Mouse (Mus musculus) forebrain, postnatal 0 days (tissue): ENCODE data around the gene Rbm19. TPM values are rescaled to one million over a fixed set of nuclear protein-coding genes. Genes with fewer than 3 reads are reported as not detected.

Experiments used
- ATAC-seq: fragments of 200-750 bp; cut with Nextera tagmentation; 2 replicates; pipeline ENCODE4 v1.8.0; 2017; ENCODE audit warnings: mild to moderate bottlenecking, moderate library complexity
- DNase-seq: peaks from one replicate; pipeline ENCODE4 v3.0.0-alpha.2; 2015
- H3K27ac ChIP-seq: fragments of 300-500 bp; sonication (generic); 2 replicates; pipeline ENCODE4 v1.5.1; 2014; ENCODE audit warnings: low read depth, mild to moderate bottlenecking, antibody characterized with exemption, low read length, moderate library complexity, mixed read lengths
- H3K27me3 ChIP-seq: fragments of 300-500 bp; sonication (generic); 2 replicates; pipeline ENCODE4 v1.6.1; 2014; ENCODE audit warnings: mild to moderate bottlenecking, low read length, mixed read lengths; ENCODE audit not compliant: insufficient read depth
- H3K36me3 ChIP-seq: fragments of 300-500 bp; sonication (generic); 2 replicates; pipeline ENCODE4 v1.6.1; 2014; ENCODE audit warnings: mild to moderate bottlenecking, moderate library complexity; ENCODE audit not compliant: insufficient read depth
- H3K4me1 ChIP-seq: fragments of 300-500 bp; sonication (generic); 2 replicates; pipeline ENCODE4 v1.6.1; 2014; ENCODE audit warnings: antibody characterized with exemption; ENCODE audit not compliant: insufficient read depth
- H3K4me2 ChIP-seq: fragments of 300-500 bp; sonication (generic); 2 replicates; pipeline ENCODE4 v1.6.1; 2014; ENCODE audit warnings: low read depth, mild to moderate bottlenecking, moderate library complexity
- H3K4me3 ChIP-seq: fragments of 300-500 bp; sonication (generic); 2 replicates; pipeline ENCODE4 v1.5.1; 2014; ENCODE audit warnings: low read depth, low read length, mixed read lengths
- H3K9ac ChIP-seq: fragments of 300-500 bp; sonication (generic); 2 replicates; pipeline ENCODE4 v1.6.1; 2014; ENCODE audit warnings: mild to moderate bottlenecking
- H3K9me3 ChIP-seq: fragments of 300-500 bp; sonication (generic); 2 replicates; pipeline ENCODE4 v1.6.1; 2016; ENCODE audit warnings: low read length
- CTCF ChIP-seq: sonication (generic); IDR thresholded peaks from 2 replicates; pipeline ENCODE4 v1.5.1; 2016; ENCODE audit warnings: antibody characterized with exemption, control low read depth, low read depth
- WGBS: fragments of 180-500 bp; shearing (Covaris S2); extraction: QIAGEN DNeasy Blood & Tissue Kit; methylation state at CpG from one replicate; pipeline ENCODE4 v1.1.7; 2014; 5-methylcytosine and 5-hydroxymethylcytosine counted together
- polyA plus RNA-seq: library from polyadenylated mRNA; unstranded; fragments of >200 nt; fragmentation: Nextera tagmentation; extraction: Ambion mirVana; gene quantifications from 2 replicates; pipeline ENCODE4 v1.2.1, GENCODE M21; 2015
- total RNA-seq: library from RNA; depleted of rRNA; stranded (reverse); fragments of >200 nt; gene quantifications from 2 replicates; pipeline ENCODE4 v1.2.3, GENCODE M21; 2014; rRNA removed

Rbm19 gene
- total RNA-seq (19.1 and 27.2 TPM in 2 replicates), polyA plus RNA-seq (9.9 and 15.0 TPM in 2 replicates)

- TF ChIP-seq CTCF: peak; percentile 46
- H3K4me3 ChIP-seq: peak within 1 kb of the TSS; percentile 93
- DNase-seq (peak; percentile 95), ATAC-seq (peak; percentile 96)
- WGBS: under 1% methylated on average over 46 of the region's 46 CpGs
- H3K4me1 ChIP-seq: no peaks in the 10 kb centered on the region
- no peaks in the 10 kb centered on the region for H3K9me3 ChIP-seq
- H3K36me3 ChIP-seq: peaks cover 22% of the 10 kb centered on the region
- H3K9ac ChIP-seq: peak within 1 kb of the TSS; percentile 56
- no peaks in the 10 kb centered on the region for H3K27me3 ChIP-seq
- H3K4me2 ChIP-seq: peak within 1 kb of the TSS; percentile 80
- H3K27ac ChIP-seq: peak within 1 kb of the TSS; percentile 69
These were observed at the start of gene Rbm19 for GRCm38 (mm10) chr5:120116261-120117050. Gene Rbm19, plus strand, starts transcription at chr5:120116465.

GRCm38 (mm10) chr5:120067266-120067665 lies 49.0 kb upstream of the Rbm19 start:
- Histone ChIP-seq H3K4me2 (no peak overlapping the region), H3K4me3 (no peak overlapping the region), H3K36me3 (no peaks in the 10 kb centered on the region), H3K27ac (no peak overlapping the region), H3K9ac (no peak overlapping the region), H3K9me3 (no peaks in the 10 kb centered on the region), H3K27me3 (no peaks in the 10 kb centered on the region), H3K4me1 (no peaks in the 10 kb centered on the region)
- TF ChIP-seq CTCF: no peak
- DNase-seq (no peak), ATAC-seq (no peak)
- 70% methylated on average over 6 of the region's 6 CpGs for WGBS

GRCm38 (mm10) chr5:120074101-120074500 lies 42.2 kb upstream of the Rbm19 start:
- ATAC-seq: no peak
- H3K9ac ChIP-seq: no peak overlapping the region
- no peaks in the 10 kb centered on the region for H3K9me3 ChIP-seq
- no peaks in the 10 kb centered on the region for H3K36me3 ChIP-seq
- H3K4me1 ChIP-seq: no peaks in the 10 kb centered on the region
- H3K4me2 ChIP-seq: no peak overlapping the region
- DNase-seq: no peak
- no peaks in the 10 kb centered on the region for H3K27me3 ChIP-seq
- 70% methylated on average over 9 of the region's 9 CpGs for WGBS
- H3K4me3 ChIP-seq: no peak overlapping the region
- TF ChIP-seq CTCF: no peak
- no peak overlapping the region for H3K27ac ChIP-seq

GRCm38 (mm10) chr5:120080027-120080426 lies 36.2 kb upstream of the Rbm19 start:
- no peak for TF ChIP-seq CTCF
- Histone ChIP-seq H3K9me3 (no peaks in the 10 kb centered on the region), H3K4me1 (no peaks in the 10 kb centered on the region), H3K9ac (no peak overlapping the region), H3K27ac (no peak overlapping the region), H3K27me3 (0 out of 2 replicates have a peak, but pooled peaks cover 4% of the 10 kb centered on the region), H3K36me3 (no peaks in the 10 kb centered on the region), H3K4me2 (no peak overlapping the region), H3K4me3 (no peak overlapping the region)
- DNase-seq (no peak), ATAC-seq (no peak)
- 71% methylated on average over 9 of the region's 9 CpGs for WGBS

GRCm38 (mm10) chr5:120080468-120080867 lies 35.8 kb upstream of the Rbm19 start:
- no peak for DNase-seq
- H3K27me3 ChIP-seq: 0 out of 2 replicates have a peak, but pooled peaks cover 4% of the 10 kb centered on the region
- TF ChIP-seq CTCF: no peak
- H3K4me2 ChIP-seq: no peak overlapping the region
- no peaks in the 10 kb centered on the region for H3K9me3 ChIP-seq
- H3K27ac ChIP-seq: no peak overlapping the region
- H3K9ac ChIP-seq: no peak overlapping the region
- H3K36me3 ChIP-seq: no peaks in the 10 kb centered on the region
- 89% methylated on average over 6 of the region's 6 CpGs for WGBS
- no peak overlapping the region for H3K4me3 ChIP-seq
- no peaks in the 10 kb centered on the region for H3K4me1 ChIP-seq
- no peak for ATAC-seq

GRCm38 (mm10) chr5:120088561-120088960 lies 27.7 kb upstream of the Rbm19 start:
- Histone ChIP-seq H3K9me3 (no peaks in the 10 kb centered on the region), H3K27me3 (peaks cover 13% of the 10 kb centered on the region), H3K4me1 (no peaks in the 10 kb centered on the region), H3K4me2 (peak overlapping the region; percentile 29), H3K27ac (no peak overlapping the region), H3K9ac (no peak overlapping the region), H3K4me3 (no peak overlapping the region), H3K36me3 (no peaks in the 10 kb centered on the region)
- DNase-seq (peak; percentile 94), ATAC-seq (peak; percentile 66)
- 1% methylated on average over 16 of the region's 16 CpGs for WGBS
- TF ChIP-seq CTCF: peak; percentile 97

- H3K36me3 ChIP-seq: no peaks in the 10 kb centered on the region
- ATAC-seq (no peak), DNase-seq (peak; percentile 45)
- H3K27me3 ChIP-seq: peaks cover 11% of the 10 kb centered on the region
- H3K9ac ChIP-seq: no peak overlapping the region
- WGBS: 64% methylated on average over 7 of the region's 7 CpGs
- H3K9me3 ChIP-seq: no peaks in the 10 kb centered on the region
- no peaks in the 10 kb centered on the region for H3K4me1 ChIP-seq
- H3K4me2 ChIP-seq: no peak overlapping the region
- peak; percentile 60 for TF ChIP-seq CTCF
- no peak overlapping the region for H3K27ac ChIP-seq
- no peak overlapping the region for H3K4me3 ChIP-seq
These were observed 21.7 kb upstream of the Rbm19 start for GRCm38 (mm10) chr5:120094602-120095001.
